Mouse (Mus musculus) E14TG2a.4 (cell line): ENCODE results near the gene Enpp7.

Experiments
- CTCF ChIP-seq: conservative IDR thresholded peaks from 2 replicates; pipeline ENCODE4 v1.5.1; 2014; ENCODE audit warnings: low read length
- POU5F1 ChIP-seq: IDR thresholded peaks from 2 replicates; pipeline ENCODE4 v1.6.1; 2014; ENCODE audit warnings: low read length, borderline replicate concordance

DNA sequence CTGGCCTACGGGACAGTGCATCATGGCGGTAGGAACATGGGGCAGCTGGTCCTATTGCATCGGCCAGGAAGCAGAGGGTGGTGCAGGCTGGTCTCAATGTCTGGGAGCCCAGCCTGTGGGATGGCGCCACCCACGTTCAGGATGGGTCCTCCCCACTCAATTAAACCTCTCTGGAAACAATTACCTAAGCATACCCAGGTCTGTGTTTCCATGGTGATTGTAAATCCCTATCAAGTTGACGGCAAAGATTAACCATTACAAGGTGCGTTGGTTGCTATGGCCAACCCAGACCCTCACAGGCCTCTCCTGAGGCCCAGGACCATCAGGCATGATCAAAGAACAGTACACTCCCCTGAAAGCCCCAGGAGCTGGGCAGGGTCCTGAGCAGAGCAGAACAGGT lies 22.9 kb upstream of the Enpp7 start:
- no peak for TF ChIP-seq CTCF
- TF ChIP-seq POU5F1, result no peak
